Mouse (Mus musculus) liver, postnatal 0 days (tissue): Measurements from ENCODE around the gene Bves. TPM values are rescaled to one million over a fixed set of nuclear protein-coding genes. Genes with fewer than 3 reads are reported as not detected.

Experiments used
- ATAC-seq: fragments of 200-750 bp; cut with Nextera tagmentation; 2 replicates; pipeline ENCODE4 v1.8.0; 2017; ENCODE audit warnings: mild to moderate bottlenecking, moderate library complexity
- DNase-seq: peaks from one replicate; pipeline ENCODE4 v3.0.0-alpha.2; 2016
- H3K27ac ChIP-seq: fragments of 300-500 bp; sonication (generic); 2 replicates; pipeline ENCODE4 v1.5.1; 2014; ENCODE audit warnings: antibody characterized with exemption, moderate library complexity, mild to moderate bottlenecking, low read depth
- H3K27me3 ChIP-seq: fragments of 300-500 bp; sonication (generic); 2 replicates; pipeline ENCODE4 v1.6.1; 2014; ENCODE audit warnings: low read length, control low read depth, mixed read lengths; ENCODE audit not compliant: insufficient read depth
- H3K36me3 ChIP-seq: fragments of 300-500 bp; sonication (generic); replicated peaks from 2 replicates; pipeline ENCODE4 v1.6.1; 2014; ENCODE audit warnings: mild to moderate bottlenecking, control low read depth, low read length, moderate library complexity, mixed read lengths; ENCODE audit not compliant: insufficient read depth
- H3K4me1 ChIP-seq: fragments of 300-500 bp; sonication (generic); 2 replicates; pipeline ENCODE4 v1.6.1; 2014; ENCODE audit warnings: antibody characterized with exemption, mild to moderate bottlenecking, control low read depth; ENCODE audit not compliant: insufficient read depth
- H3K4me2 ChIP-seq: fragments of 300-500 bp; sonication (generic); 2 replicates; pipeline ENCODE4 v1.6.1; 2014; ENCODE audit warnings: low read depth, mild to moderate bottlenecking, low read length, moderate library complexity, mixed read lengths
- H3K4me3 ChIP-seq: fragments of 300-500 bp; sonication (generic); 2 replicates; pipeline ENCODE4 v1.5.1; 2014; ENCODE audit warnings: low read depth, low read length
- H3K9ac ChIP-seq: fragments of 300-500 bp; sonication (generic); replicated peaks from 2 replicates; pipeline ENCODE4 v1.6.1; 2014; ENCODE audit warnings: mild to moderate bottlenecking, moderate library complexity
- H3K9me3 ChIP-seq: fragments of 300-500 bp; sonication (generic); 2 replicates; pipeline ENCODE4 v1.6.1; 2016; ENCODE audit warnings: mild to moderate bottlenecking, control low read depth, low read length, mixed read lengths
- CTCF ChIP-seq: sonication (generic); IDR thresholded peaks from 2 replicates; pipeline ENCODE4 v1.5.1; 2016; ENCODE audit warnings: antibody characterized with exemption, low read depth
- EP300 ChIP-seq: IDR thresholded peaks from 2 replicates; pipeline ENCODE4 v1.6.1; 2016; ENCODE audit warnings: antibody characterized with exemption, low read depth, mild to moderate bottlenecking
- WGBS: fragments of 180-500 bp; shearing (Covaris S2); extraction: QIAGEN DNeasy Blood & Tissue Kit; methylation state at CpG from one replicate; pipeline ENCODE4 v1.1.7; 2014; ENCODE audit not compliant: insufficient replicate concordance; 5-methylcytosine and 5-hydroxymethylcytosine counted together
- polyA plus RNA-seq: library from polyadenylated mRNA; unstranded; fragments of >200 nt; fragmentation: Nextera tagmentation; extraction: Ambion mirVana; gene quantifications from 2 replicates; pipeline ENCODE4 v1.2.1, GENCODE M21; 2015

The Bves gene
- polyA plus RNA-seq, 1 experiment from 2014 or later = 0.05 TPM

- no peaks in the 10 kb centered on the region for H3K36me3 ChIP-seq
- H3K4me2 ChIP-seq = no peak overlapping the region
- ATAC-seq (no peak), DNase-seq (no peak)
- H3K9me3 ChIP-seq = no peaks in the 10 kb centered on the region
- 76% methylated on average over 3 of the region's 3 CpGs for WGBS
- no peak overlapping the region for H3K9ac ChIP-seq
- H3K4me1 ChIP-seq = no peaks in the 10 kb centered on the region
- no peak for TF ChIP-seq EP300
- no peaks in the 10 kb centered on the region for H3K27me3 ChIP-seq
- no peak overlapping the region for H3K4me3 ChIP-seq
- no peak overlapping the region for H3K27ac ChIP-seq
Observed at GRCm38 (mm10) chr10:45369639-45370038, 34.1 kb downstream of the Bves start.

GRCm38 (mm10) chr10:45370545-45370944 lies 35.0 kb downstream of the Bves start:
- Histone ChIP-seq H3K9me3 (no peaks in the 10 kb centered on the region), H3K36me3 (no peaks in the 10 kb centered on the region), H3K4me2 (no peak overlapping the region), H3K9ac (no peak overlapping the region), H3K4me1 (no peaks in the 10 kb centered on the region), H3K4me3 (no peak overlapping the region), H3K27me3 (no peaks in the 10 kb centered on the region), H3K27ac (no peak overlapping the region)
- TF ChIP-seq CTCF (no peak), EP300 (no peak)
- WGBS = 70% methylated on average over 2 of the region's 2 CpGs
- DNase-seq (no peak), ATAC-seq (no peak)

GRCm38 (mm10) chr10:45372994-45373692 lies 37.6 kb downstream of the Bves start:
- TF ChIP-seq EP300 (no peak), CTCF (peak; percentile 88)
- peak; percentile 43; the same call in 1 of the 2 replicates for ATAC-seq

GRCm38 (mm10) chr10:45378269-45378668 lies 42.7 kb downstream of the Bves start:
- no peaks in the 10 kb centered on the region for H3K36me3 ChIP-seq
- H3K4me3 ChIP-seq = no peak overlapping the region
- no peaks in the 10 kb centered on the region for H3K4me1 ChIP-seq
- H3K9me3 ChIP-seq = no peaks in the 10 kb centered on the region
- ATAC-seq (0 out of 2 replicates have a peak, but pooled peaks have one; percentile 33), DNase-seq (no peak)
- H3K27me3 ChIP-seq = no peaks in the 10 kb centered on the region
- TF ChIP-seq CTCF (no peak), EP300 (peak; percentile 56)
- no peak overlapping the region for H3K9ac ChIP-seq
- H3K4me2 ChIP-seq = no peak overlapping the region
- 61% methylated on average over 3 of the region's 3 CpGs for WGBS
- no peak overlapping the region for H3K27ac ChIP-seq

More at GRCm38 (mm10) chr10:45372994-45373692, 37.6 kb downstream of the Bves start:
- H3K9ac ChIP-seq = no peak overlapping the region
- peak; percentile 65 for DNase-seq
- no peak overlapping the region for H3K4me2 ChIP-seq
- WGBS = 50% methylated on average over 4 of the region's 4 CpGs
- H3K27ac ChIP-seq = no peak overlapping the region
- no peaks in the 10 kb centered on the region for H3K9me3 ChIP-seq
- no peaks in the 10 kb centered on the region for H3K36me3 ChIP-seq
- no peaks in the 10 kb centered on the region for H3K4me1 ChIP-seq
- no peaks in the 10 kb centered on the region for H3K27me3 ChIP-seq
- no peak overlapping the region for H3K4me3 ChIP-seq

GRCm38 (mm10) chr10:45381937-45382636 lies 46.5 kb downstream of the Bves start:
- TF ChIP-seq EP300 = no peak
- TF ChIP-seq CTCF = peak; percentile 59
- H3K27me3 ChIP-seq = no peaks in the 10 kb centered on the region
- H3K4me3 ChIP-seq = no peak overlapping the region
- ATAC-seq (no peak), DNase-seq (no peak)
- no peaks in the 10 kb centered on the region for H3K4me1 ChIP-seq
- no peak overlapping the region for H3K4me2 ChIP-seq
- H3K9me3 ChIP-seq = no peaks in the 10 kb centered on the region
- H3K27ac ChIP-seq = no peak overlapping the region
- no peak overlapping the region for H3K9ac ChIP-seq
- H3K36me3 ChIP-seq = no peaks in the 10 kb centered on the region

GRCm38 (mm10) chr10:45382637-45382958 lies 47.0 kb downstream of the Bves start:
- 59% methylated on average over 3 of the region's 3 CpGs for WGBS
- DNase-seq (no peak), ATAC-seq (no peak)
- H3K9me3 ChIP-seq = no peaks in the 10 kb centered on the region
- H3K27me3 ChIP-seq = no peaks in the 10 kb centered on the region
- no peak for TF ChIP-seq EP300
- no peak for TF ChIP-seq CTCF
- no peaks in the 10 kb centered on the region for H3K36me3 ChIP-seq
- no peak overlapping the region for H3K4me3 ChIP-seq
- no peak overlapping the region for H3K27ac ChIP-seq
- H3K4me2 ChIP-seq = no peak overlapping the region
- no peak overlapping the region for H3K9ac ChIP-seq
- no peaks in the 10 kb centered on the region for H3K4me1 ChIP-seq
